Mouse (Mus musculus): ENCODE results near the gene Tlk1. TPM values are rescaled to one million over a fixed set of nuclear protein-coding genes. Genes with fewer than 3 reads are reported as not detected.

Gene Tlk1
- polyA plus RNA-seq, 1 experiment: 52.2 TPM

DNA sequence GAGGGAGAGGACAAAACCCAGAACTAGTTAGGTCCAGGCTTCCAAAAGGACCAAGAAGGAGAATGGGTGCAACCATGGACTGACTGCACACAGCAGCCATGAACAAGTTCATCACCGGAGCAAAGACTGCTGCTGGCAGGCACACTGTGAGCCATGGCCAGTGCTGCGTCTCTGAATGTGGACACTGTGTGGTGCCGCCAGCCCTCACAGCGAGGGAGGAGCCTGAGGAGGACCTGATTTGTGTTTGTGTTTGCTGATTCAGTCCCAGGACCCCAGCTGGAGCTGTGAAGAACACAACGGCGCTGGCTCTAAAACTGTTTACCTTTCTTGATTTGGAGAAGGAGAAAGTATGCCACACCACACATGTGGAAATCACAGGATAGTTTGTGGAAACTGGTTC lies 22.9 kb downstream of the Tlk1 start:
- TF ChIP-seq CTCF (IDR thresholded peaks at IDR 0.05; ENCODE audit: low read depth, low read length) (no peak), POLR2A (IDR thresholded peaks at IDR 0.05; ENCODE audit: borderline replicate concordance, low read depth, low read length) (no peak)
- H3K4me3 ChIP-seq (ENCODE audit: insufficient read depth, low read length): no peak overlapping the region
- H3K27ac ChIP-seq (ENCODE audit: insufficient read depth, low read depth, low read length): no peak overlapping the region
- no peaks in the 10 kb centered on the region for H3K4me1 ChIP-seq (ENCODE audit: control insufficient read depth, insufficient read depth, low read length)

DNA sequence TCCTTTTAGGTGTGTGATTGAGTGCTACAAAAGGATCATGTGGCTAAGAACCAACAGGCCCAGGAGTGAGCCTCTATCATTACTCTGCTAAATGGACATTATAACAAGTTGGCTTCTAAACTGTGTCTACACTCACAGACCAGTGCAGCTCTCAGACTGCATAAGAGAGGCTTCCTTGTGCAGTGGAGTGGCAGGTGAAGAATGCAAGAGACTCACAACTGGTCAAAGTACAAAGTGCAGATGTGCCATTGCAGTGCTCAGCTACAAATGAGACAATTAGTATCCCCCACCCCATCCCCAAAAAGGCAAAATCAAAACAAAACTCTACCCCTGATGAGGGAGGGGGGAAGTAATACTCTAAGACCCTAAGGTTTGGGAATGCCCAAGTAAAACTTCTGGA lies 24.0 kb downstream of the Tlk1 start:
- Histone ChIP-seq H3K4me3 (ENCODE audit: insufficient read depth, low read length) (no peak overlapping the region), H3K4me1 (ENCODE audit: control insufficient read depth, insufficient read depth, low read length) (no peaks in the 10 kb centered on the region), H3K27ac (ENCODE audit: insufficient read depth, low read depth, low read length) (no peak overlapping the region)
- no peak for TF ChIP-seq POLR2A (IDR thresholded peaks at IDR 0.05; ENCODE audit: borderline replicate concordance, low read depth, low read length)
- TF ChIP-seq CTCF (IDR thresholded peaks at IDR 0.05; ENCODE audit: low read depth, low read length): no peak

DNA sequence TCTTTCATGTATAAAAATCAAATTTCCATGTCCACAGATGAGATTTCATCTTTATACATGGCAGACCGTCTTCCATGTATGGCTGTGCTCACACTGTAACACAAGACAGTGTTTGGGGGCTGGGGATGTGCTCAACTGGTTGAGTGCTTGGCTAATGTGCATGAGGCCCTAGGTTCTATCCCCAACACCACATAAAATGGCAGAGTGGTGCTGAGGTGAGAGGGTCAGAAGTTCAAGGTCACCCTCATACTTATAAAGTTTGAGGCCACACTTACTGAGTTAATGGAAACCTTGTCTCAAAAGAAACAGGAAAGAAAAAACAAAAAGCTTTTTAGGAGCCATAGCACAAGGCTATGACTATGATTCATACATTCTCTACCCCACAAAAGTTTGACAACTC lies 25.1 kb downstream of the Tlk1 start:
- Histone ChIP-seq H3K27ac (ENCODE audit: insufficient read depth, low read depth, low read length) (no peak overlapping the region), H3K4me3 (ENCODE audit: insufficient read depth, low read length) (no peak overlapping the region), H3K4me1 (ENCODE audit: control insufficient read depth, insufficient read depth, low read length) (no peaks in the 10 kb centered on the region)
- no peak for TF ChIP-seq CTCF (IDR thresholded peaks at IDR 0.05; ENCODE audit: low read depth, low read length)
- no peak for TF ChIP-seq POLR2A (IDR thresholded peaks at IDR 0.05; ENCODE audit: borderline replicate concordance, low read depth, low read length)

DNA sequence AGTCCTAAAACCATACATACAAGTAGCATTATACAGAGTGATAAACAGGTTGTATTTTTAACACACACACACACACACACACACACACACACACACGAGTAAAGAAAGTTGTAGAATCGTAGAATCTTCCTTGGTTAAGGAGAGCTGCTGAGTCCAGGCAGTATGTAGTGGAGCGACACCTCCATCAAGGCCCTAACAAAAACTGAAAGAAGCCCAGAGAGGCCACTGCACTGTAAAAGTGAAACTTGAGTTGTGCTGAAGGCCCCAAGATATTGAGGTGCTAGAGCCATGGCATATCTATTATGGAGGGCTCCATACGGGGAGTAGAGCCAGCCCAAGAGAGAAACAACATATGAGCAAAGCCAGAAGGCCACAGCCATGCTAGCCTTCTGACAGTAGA lies 32.3 kb downstream of the Tlk1 start:
- H3K4me1 ChIP-seq (ENCODE audit: control insufficient read depth, insufficient read depth, low read length): peaks cover 2% of the 10 kb centered on the region; the same call in 1 of the 2 replicates
- TF ChIP-seq POLR2A (IDR thresholded peaks at IDR 0.05; ENCODE audit: borderline replicate concordance, low read depth, low read length) (no peak), CTCF (IDR thresholded peaks at IDR 0.05; ENCODE audit: low read depth, low read length) (no peak)
- H3K4me3 ChIP-seq (ENCODE audit: insufficient read depth, low read length): no peak overlapping the region
- no peak overlapping the region for H3K27ac ChIP-seq (ENCODE audit: insufficient read depth, low read depth, low read length)

DNA sequence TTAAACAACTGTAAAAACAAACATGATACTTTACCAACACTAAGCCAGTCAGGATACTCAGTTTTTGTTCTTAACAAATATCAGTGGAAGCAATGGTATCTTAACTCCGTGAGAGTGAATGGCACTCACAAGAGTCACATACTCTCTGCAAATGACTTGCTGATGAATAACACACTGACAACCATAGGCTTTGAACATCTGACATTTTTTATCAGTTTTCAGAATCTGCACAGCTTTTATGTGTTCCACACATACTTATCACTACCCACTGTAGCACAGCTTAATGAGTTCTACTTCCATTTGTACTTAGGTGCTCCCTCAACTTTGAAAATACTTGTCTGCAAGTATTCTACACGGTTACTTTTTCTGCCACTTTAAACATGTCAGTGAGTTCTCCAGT lies 35.3 kb downstream of the Tlk1 start:
- TF ChIP-seq CTCF (IDR thresholded peaks at IDR 0.05; ENCODE audit: low read depth, low read length): no peak
- no peak for TF ChIP-seq POLR2A (IDR thresholded peaks at IDR 0.05; ENCODE audit: borderline replicate concordance, low read depth, low read length)
- no peak overlapping the region for H3K27ac ChIP-seq (ENCODE audit: insufficient read depth, low read depth, low read length)
- H3K4me1 ChIP-seq (ENCODE audit: control insufficient read depth, insufficient read depth, low read length): peaks cover 3% of the 10 kb centered on the region
- H3K4me3 ChIP-seq (ENCODE audit: insufficient read depth, low read length): no peak overlapping the region

DNA sequence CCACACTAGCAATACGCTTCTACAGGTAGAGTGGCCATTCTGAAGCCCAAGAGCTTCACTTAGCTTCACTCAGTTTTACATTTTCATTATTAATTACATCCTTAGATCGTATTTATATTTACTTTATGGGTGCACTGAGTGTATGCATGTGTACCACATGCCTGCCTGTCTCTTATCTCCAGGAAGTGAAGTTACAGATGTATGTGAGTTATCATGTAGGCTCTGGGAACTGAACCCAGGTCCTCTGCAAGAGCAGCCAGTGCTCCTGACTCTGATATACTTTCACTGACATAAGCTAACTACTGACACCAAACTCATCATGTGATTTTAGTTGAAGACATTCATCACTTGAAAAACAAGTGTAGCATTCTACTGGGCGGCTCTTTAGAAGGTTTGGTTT lies 36.2 kb downstream of the Tlk1 start:
- Histone ChIP-seq H3K4me3 (ENCODE audit: insufficient read depth, low read length) (no peak overlapping the region), H3K4me1 (ENCODE audit: control insufficient read depth, insufficient read depth, low read length) (peaks cover 8% of the 10 kb centered on the region), H3K27ac (ENCODE audit: insufficient read depth, low read depth, low read length) (no peak overlapping the region)
- no peak for TF ChIP-seq POLR2A (IDR thresholded peaks at IDR 0.05; ENCODE audit: borderline replicate concordance, low read depth, low read length)
- no peak for TF ChIP-seq CTCF (IDR thresholded peaks at IDR 0.05; ENCODE audit: low read depth, low read length)

DNA sequence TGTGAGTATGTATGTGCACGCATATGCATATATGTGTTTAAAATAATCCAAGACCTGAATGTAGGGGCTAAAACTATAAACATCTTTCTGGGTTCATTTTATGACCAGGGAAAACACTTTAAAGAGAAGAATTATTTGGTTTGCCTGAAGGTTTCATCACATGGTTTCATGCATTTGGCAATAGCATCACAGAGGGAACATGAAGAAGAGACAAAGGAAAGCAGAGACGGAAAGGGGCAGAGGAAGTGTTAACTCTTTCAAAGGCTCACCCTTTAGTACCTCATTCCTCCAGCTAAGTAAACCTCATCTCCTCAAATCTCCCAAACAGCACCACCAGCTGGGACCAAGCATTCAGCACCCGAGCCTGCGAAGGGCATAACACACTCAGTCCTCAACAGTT lies 41.1 kb downstream of the Tlk1 start:
- peaks cover 8% of the 10 kb centered on the region for H3K4me1 ChIP-seq (ENCODE audit: control insufficient read depth, insufficient read depth, low read length)
- H3K4me3 ChIP-seq (ENCODE audit: insufficient read depth, low read length): no peak overlapping the region
- no peak overlapping the region for H3K27ac ChIP-seq (ENCODE audit: insufficient read depth, low read depth, low read length)
- TF ChIP-seq CTCF (IDR thresholded peaks at IDR 0.05; ENCODE audit: low read depth, low read length) (no peak), POLR2A (IDR thresholded peaks at IDR 0.05; ENCODE audit: borderline replicate concordance, low read depth, low read length) (no peak)

DNA sequence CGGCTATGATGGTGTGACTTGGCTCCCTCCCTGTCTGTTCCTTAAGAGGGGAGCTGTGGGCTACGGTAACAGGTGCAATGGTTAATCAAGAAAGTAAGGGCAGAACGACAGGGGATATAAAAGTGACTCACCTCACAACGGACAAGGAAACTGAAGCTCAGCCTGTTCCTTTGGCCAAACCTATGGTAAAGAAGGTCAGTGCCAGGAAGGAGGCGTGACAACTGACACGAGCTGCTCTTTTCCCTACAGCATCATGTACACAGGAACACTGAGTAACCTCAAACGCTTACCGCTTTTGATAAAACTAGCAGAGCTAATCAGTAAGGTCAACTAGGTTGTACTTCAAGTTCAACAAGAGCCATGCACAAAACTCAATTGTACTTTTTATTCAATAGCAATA lies 42.0 kb downstream of the Tlk1 start:
- Histone ChIP-seq H3K4me3 (ENCODE audit: insufficient read depth, low read length) (no peak overlapping the region), H3K27ac (ENCODE audit: insufficient read depth, low read depth, low read length) (no peak overlapping the region), H3K4me1 (ENCODE audit: control insufficient read depth, insufficient read depth, low read length) (peaks cover 8% of the 10 kb centered on the region)
- TF ChIP-seq CTCF (IDR thresholded peaks at IDR 0.05; ENCODE audit: low read depth, low read length) (no peak), POLR2A (IDR thresholded peaks at IDR 0.05; ENCODE audit: borderline replicate concordance, low read depth, low read length) (no peak)

DNA sequence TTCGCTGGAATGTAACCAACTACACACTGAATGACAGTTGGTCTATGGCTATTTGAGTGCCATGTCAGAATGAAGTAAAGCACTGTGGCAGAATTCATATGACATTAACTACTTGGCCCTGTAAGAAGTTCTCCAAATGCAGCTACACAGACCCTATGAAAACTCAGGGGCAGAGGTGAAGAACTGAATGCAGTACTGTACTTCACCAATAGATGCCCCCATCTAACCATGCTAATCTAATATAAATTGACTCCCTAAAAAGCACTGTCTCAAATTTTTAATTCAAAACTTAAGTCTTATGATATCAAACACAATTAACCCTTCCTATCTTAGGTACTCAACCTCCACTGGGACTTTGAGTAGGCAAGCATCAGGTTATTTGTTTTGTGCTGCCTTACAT lies 45.9 kb downstream of the Tlk1 start:
- Histone ChIP-seq H3K27ac (ENCODE audit: insufficient read depth, low read depth, low read length) (no peak overlapping the region), H3K4me1 (ENCODE audit: control insufficient read depth, insufficient read depth, low read length) (peaks cover 4% of the 10 kb centered on the region), H3K4me3 (ENCODE audit: insufficient read depth, low read length) (no peak overlapping the region)
- TF ChIP-seq CTCF (IDR thresholded peaks at IDR 0.05; ENCODE audit: low read depth, low read length) (no peak), POLR2A (IDR thresholded peaks at IDR 0.05; ENCODE audit: borderline replicate concordance, low read depth, low read length) (no peak)

DNA sequence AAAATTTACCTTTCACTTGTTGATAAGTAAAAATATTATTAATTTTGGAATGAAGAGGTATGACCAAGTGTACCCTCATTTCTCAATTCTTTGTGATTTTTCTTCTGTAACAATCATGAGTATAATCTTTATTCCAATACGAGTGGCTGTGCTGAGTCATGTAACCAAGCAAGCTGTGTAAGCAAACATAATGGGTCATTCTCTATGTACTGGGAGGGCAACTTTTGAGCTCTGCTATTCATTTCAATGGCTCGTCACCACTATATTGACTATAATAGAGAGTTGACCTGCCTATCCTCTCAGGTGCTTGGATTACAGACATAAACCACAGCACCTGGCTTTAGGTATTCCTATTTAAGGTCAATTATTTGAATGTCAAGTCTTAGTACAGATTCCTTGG lies 48.8 kb downstream of the Tlk1 start:
- no peak overlapping the region for H3K4me3 ChIP-seq (ENCODE audit: insufficient read depth, low read length)
- TF ChIP-seq CTCF (IDR thresholded peaks at IDR 0.05; ENCODE audit: low read depth, low read length) (no peak), POLR2A (IDR thresholded peaks at IDR 0.05; ENCODE audit: borderline replicate concordance, low read depth, low read length) (no peak)
- H3K4me1 ChIP-seq (ENCODE audit: control insufficient read depth, insufficient read depth, low read length): peaks cover 2% of the 10 kb centered on the region; the same call in 1 of the 2 replicates
- no peak overlapping the region for H3K27ac ChIP-seq (ENCODE audit: insufficient read depth, low read depth, low read length)

DNA sequence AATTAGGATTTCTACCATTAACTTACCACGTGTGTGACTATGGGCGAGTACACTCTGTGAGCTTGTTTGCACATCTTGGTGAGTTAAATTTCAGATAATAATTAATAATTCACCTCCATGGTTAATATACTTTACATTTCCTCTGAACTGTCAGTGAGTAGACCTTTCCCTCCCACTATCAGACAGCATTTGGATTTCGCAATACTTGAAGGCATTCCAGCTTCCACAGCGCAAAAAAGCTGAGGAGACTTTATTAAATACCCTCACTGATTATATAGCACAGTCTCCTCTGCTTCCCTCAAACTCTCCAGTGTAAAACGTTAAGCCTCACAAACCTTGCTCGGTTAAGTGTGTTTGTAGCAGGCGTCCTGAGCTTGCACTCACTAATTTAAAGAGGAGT lies 60.8 kb downstream of the Tlk1 start:
- H3K4me1 ChIP-seq (ENCODE audit: control insufficient read depth, insufficient read depth, low read length): peaks cover 19% of the 10 kb centered on the region
- TF ChIP-seq CTCF (IDR thresholded peaks at IDR 0.05; ENCODE audit: low read depth, low read length): no peak
- no peak for TF ChIP-seq POLR2A (IDR thresholded peaks at IDR 0.05; ENCODE audit: borderline replicate concordance, low read depth, low read length)

More for the DNA sequence above, 60.8 kb downstream of the Tlk1 start:
- no peak overlapping the region for H3K27ac ChIP-seq (ENCODE audit: insufficient read depth, low read depth, low read length)
- H3K4me3 ChIP-seq (ENCODE audit: insufficient read depth, low read length): no peak overlapping the region
